ENCODE assay signal across 1 mouse cellular context in the genomic region with DNA sequence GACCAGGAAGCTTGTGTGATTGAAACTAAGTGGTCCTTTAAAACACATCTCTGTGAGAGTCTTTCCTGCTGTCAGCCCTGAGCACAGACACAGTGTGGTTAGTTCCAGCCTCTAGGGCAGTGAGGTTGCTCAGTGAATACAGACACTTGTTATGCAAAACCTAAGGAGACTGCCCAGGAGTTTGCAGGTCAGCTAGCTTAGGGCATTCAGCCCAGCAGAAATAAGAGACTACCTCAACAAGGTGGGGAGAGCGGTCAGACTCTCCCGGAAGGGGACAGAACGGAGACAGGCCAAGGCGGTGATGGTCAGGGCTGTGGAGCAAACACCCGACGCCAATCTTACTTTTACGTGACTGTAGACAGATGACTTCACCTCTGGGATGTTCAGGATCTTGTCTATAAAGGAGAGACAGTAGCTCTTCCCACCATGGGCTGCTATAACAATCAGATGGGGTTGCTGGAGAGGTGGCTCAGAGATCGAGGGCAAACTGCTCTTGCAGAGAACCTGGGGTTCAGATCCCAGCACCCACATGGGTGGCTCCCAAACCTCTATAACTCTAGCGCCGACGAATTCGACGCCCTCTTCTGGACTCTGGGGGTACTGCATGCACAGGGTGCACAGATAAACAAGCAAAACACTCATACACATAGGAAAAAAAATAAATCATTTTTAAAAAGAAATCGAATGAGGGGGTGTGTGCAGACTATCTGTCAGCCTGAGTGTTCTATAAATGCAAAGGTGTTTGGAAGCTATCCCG.
TF ChIP-seq lines count a peak whose summit lies in the region.

No protein-coding gene starts in this region.

TF ChIP-seq in CH12.LX, 34 proteins besides CTCF, POLR2A, EP300 and RAD21:
- TF ChIP-seq CHD1 (IDR thresholded peaks at IDR 0.05; ENCODE audit: low read depth, low read length) (no peak), ZKSCAN1 (IDR thresholded peaks at IDR 0.05; ENCODE audit: borderline replicate concordance, low read depth, low read length) (no peak), UBTF (IDR thresholded peaks at IDR 0.05; ENCODE audit: low read depth, low read length) (no peak), USF2 (conservative IDR thresholded peaks at IDR 0.05; ENCODE audit: low read depth, low read length) (no peak), POLR2AphosphoS2 (IDR thresholded peaks at IDR 0.05; ENCODE audit: low read depth, low read length) (no peak), HCFC1 (IDR thresholded peaks at IDR 0.05; ENCODE audit: low read depth, low read length) (no peak), TCF12 (IDR thresholded peaks at IDR 0.05; ENCODE audit: low read depth, low read length) (no peak), NELFE (IDR thresholded peaks at IDR 0.05; ENCODE audit: low read depth, low read length) (no peak), NRF1 (IDR thresholded peaks at IDR 0.05; ENCODE audit: low read depth, low read length) (no peak), USF1 (IDR thresholded peaks at IDR 0.05; ENCODE audit: low read depth, low read length) (no peak), GABPA (IDR thresholded peaks at IDR 0.05; ENCODE audit: insufficient replicate concordance, low read depth, low read length) (no peak), ZMIZ1 (IDR thresholded peaks at IDR 0.05; ENCODE audit: low read depth, low read length) (no peak), MXI1 (IDR thresholded peaks at IDR 0.05; ENCODE audit: low read depth, low read length) (no peak), ELF1 (IDR thresholded peaks at IDR 0.05; ENCODE audit: low read depth, low read length) (no peak), ZNF384 (IDR thresholded peaks at IDR 0.05; ENCODE audit: low read depth, low read length) (no peak), ZC3H11A (IDR thresholded peaks at IDR 0.05; ENCODE audit: low read depth, low read length) (no peak), JUND (conservative IDR thresholded peaks at IDR 0.05; ENCODE audit: low read depth, low read length) (no peak), KAT2A (IDR thresholded peaks at IDR 0.05; ENCODE audit: insufficient replicate concordance, low read length) (no peak)
